Mouse (Mus musculus) stomach, embryonic 14.5 days (tissue): ENCODE measurements around the gene Gm20388. TPM values are rescaled to one million over a fixed set of nuclear protein-coding genes. Genes with fewer than 3 reads are reported as not detected.

Experiments
- ATAC-seq: fragments of 200-750 bp; cut with Nextera tagmentation; 2 replicates; pipeline ENCODE4 v1.8.0; 2017; ENCODE audit warnings: low read depth, moderate TSS enrichment; ENCODE audit not compliant: insufficient number of reproducible peaks, insufficient read depth, low FRiP score
- H3K27ac ChIP-seq: fragments of 300-500 bp; sonication (generic); 2 replicates; pipeline ENCODE4 v1.5.1; 2014; ENCODE audit warnings: mild to moderate bottlenecking, low read length, moderate library complexity, mixed read lengths
- H3K27me3 ChIP-seq: fragments of 300-500 bp; sonication (generic); 2 replicates; pipeline ENCODE4 v1.6.1; 2014; ENCODE audit warnings: low read length, control low read depth, mixed read lengths; ENCODE audit not compliant: control insufficient read depth, insufficient read depth
- H3K36me3 ChIP-seq: fragments of 300-500 bp; sonication (generic); 2 replicates; pipeline ENCODE4 v1.6.1; 2014; ENCODE audit warnings: mild to moderate bottlenecking, control low read depth, low read length, moderate library complexity, mixed read lengths; ENCODE audit not compliant: control insufficient read depth, insufficient read depth
- H3K4me1 ChIP-seq: fragments of 300-500 bp; sonication (generic); 2 replicates; pipeline ENCODE4 v1.6.1; 2014; ENCODE audit warnings: low read length, control low read depth, mixed read lengths; ENCODE audit not compliant: control insufficient read depth, insufficient read depth
- H3K4me2 ChIP-seq: fragments of 300-500 bp; sonication (generic); replicated peaks from 2 replicates; pipeline ENCODE4 v1.6.1; 2014; ENCODE audit warnings: low read depth, low read length, control low read depth
- H3K4me3 ChIP-seq: fragments of 300-500 bp; sonication (generic); 2 replicates; pipeline ENCODE4 v1.5.1; 2014; ENCODE audit warnings: low read depth, low read length, control low read depth
- H3K9ac ChIP-seq: fragments of 300-500 bp; sonication (generic); replicated peaks from 2 replicates; pipeline ENCODE4 v1.6.1; 2014; ENCODE audit warnings: low read depth, mild to moderate bottlenecking, control low read depth, low read length, moderate library complexity, mixed read lengths
- H3K9me3 ChIP-seq: fragments of 300-500 bp; sonication (generic); 2 replicates; pipeline ENCODE4 v1.6.1; 2016; ENCODE audit warnings: low read depth, low read length, control low read depth; ENCODE audit not compliant: control insufficient read depth
- WGBS: fragments of 180-500 bp; shearing (Covaris S2); extraction: QIAGEN DNeasy Blood & Tissue Kit; methylation state at CpG from one replicate; pipeline ENCODE4 v1.1.7; 2014; 5-methylcytosine and 5-hydroxymethylcytosine counted together
- polyA plus RNA-seq: library from polyadenylated mRNA; unstranded; fragments of >200 nt; fragmentation: Nextera tagmentation; extraction: Ambion mirVana; gene quantifications from 2 replicates; pipeline ENCODE4 v1.2.1, GENCODE M21; 2014

Gm20388 gene
- polyA plus RNA-seq, 1 experiment from 2014 or later: 11.4 TPM

DNA sequence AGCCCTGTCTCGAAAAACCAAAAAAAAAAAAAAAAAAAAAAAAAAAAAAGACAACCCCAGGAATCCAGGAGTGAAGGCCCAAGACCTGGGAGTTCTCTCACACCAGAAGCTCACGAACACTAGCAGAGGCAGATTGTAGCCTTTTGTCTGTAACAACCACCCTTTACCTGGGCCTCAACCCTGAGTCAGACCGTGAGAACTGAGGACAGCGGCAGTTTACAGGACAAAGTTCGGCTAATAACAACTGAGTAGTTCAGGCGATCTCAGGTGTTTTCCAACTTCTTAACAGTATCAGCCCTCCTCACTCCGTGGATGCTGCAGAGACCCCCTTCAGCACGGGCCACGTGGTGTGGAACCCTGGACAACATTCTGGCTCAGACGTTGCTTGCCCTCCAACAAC is 2676.1 kb downstream of the Gm20388 start:
- H3K36me3 ChIP-seq: no peaks in the 10 kb centered on the region
- H3K4me1 ChIP-seq: no peaks in the 10 kb centered on the region
- H3K9ac ChIP-seq: no peak overlapping the region
- no peaks in the 10 kb centered on the region for H3K27me3 ChIP-seq
- no peaks in the 10 kb centered on the region for H3K9me3 ChIP-seq
- H3K4me3 ChIP-seq: no peak overlapping the region
- ATAC-seq: no peak
- WGBS: 75% methylated on average over 10 of the region's 10 CpGs
- no peak overlapping the region for H3K27ac ChIP-seq
- H3K4me2 ChIP-seq: no peak overlapping the region

DNA sequence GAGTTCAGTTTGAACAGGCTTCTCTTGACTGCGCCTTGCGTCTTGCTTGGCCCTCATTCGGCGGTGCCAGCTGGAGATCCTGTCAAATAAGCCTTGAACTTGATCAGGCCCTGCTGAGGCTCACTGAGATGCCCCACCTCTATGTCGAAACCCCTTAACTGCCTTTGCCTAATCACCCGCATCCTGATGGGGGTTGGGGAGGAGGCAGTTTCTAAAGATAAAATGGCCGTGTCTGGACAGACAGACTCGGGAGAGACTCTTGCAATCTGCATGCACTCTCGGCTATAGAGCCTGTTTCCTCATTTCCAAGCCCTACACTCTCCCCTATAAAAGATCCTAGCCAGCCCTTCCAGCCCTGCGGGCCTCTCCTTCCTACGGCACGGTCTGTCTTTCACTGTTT is 2682.6 kb downstream of the Gm20388 start:
- H3K27ac ChIP-seq: no peak overlapping the region
- no peaks in the 10 kb centered on the region for H3K4me1 ChIP-seq
- H3K36me3 ChIP-seq: no peaks in the 10 kb centered on the region
- ATAC-seq: no peak
- no peak overlapping the region for H3K4me3 ChIP-seq
- WGBS: 62% methylated on average over 12 of the region's 12 CpGs
- no peaks in the 10 kb centered on the region for H3K27me3 ChIP-seq
- no peaks in the 10 kb centered on the region for H3K9me3 ChIP-seq
- no peak overlapping the region for H3K9ac ChIP-seq
- H3K4me2 ChIP-seq: no peak overlapping the region

GRCm38 (mm10) chr8:122593783-122594507 is 2683.3 kb downstream of the Gm20388 start:
- Histone ChIP-seq H3K27me3 (no peaks in the 10 kb centered on the region), H3K9ac (no peak overlapping the region), H3K4me2 (no peak overlapping the region), H3K4me1 (no peaks in the 10 kb centered on the region), H3K4me3 (no peak overlapping the region), H3K9me3 (no peaks in the 10 kb centered on the region), H3K27ac (no peak overlapping the region), H3K36me3 (no peaks in the 10 kb centered on the region)
- 76% methylated on average over 19 of the region's 19 CpGs for WGBS
- no peak for ATAC-seq

DNA sequence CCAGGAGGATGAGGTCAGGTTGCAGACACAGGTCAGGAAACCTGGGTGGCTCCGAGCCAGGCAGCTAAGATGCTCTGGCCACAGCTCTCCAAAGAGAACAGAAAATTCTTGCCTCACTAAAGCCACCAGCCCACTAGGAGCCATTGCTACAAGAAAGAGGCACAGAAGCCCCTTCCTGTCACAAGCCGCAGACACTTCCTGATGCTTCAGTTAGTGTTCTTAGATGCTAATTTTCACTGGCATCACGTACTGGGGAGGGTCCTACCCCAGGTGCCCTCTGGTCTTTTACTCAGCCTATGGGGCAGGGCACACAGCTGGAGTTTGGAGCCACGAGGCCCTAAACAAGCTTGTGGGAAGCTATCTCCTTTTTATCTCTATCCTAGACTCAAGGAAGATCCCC is 2685.4 kb downstream of the Gm20388 start:
- no peak for ATAC-seq
- no peak overlapping the region for H3K27ac ChIP-seq
- H3K4me1 ChIP-seq: no peaks in the 10 kb centered on the region
- no peaks in the 10 kb centered on the region; the same call in 1 of the 2 replicates for H3K36me3 ChIP-seq
- H3K9me3 ChIP-seq: no peaks in the 10 kb centered on the region
- H3K4me2 ChIP-seq: no peak overlapping the region
- no peak overlapping the region for H3K4me3 ChIP-seq
- no peak overlapping the region for H3K9ac ChIP-seq
- WGBS: 57% methylated on average over 4 of the region's 4 CpGs
- no peaks in the 10 kb centered on the region for H3K27me3 ChIP-seq

- Histone ChIP-seq H3K9me3 (no peaks in the 10 kb centered on the region), H3K9ac (no peak overlapping the region), H3K27ac (no peak overlapping the region), H3K4me1 (no peaks in the 10 kb centered on the region), H3K27me3 (no peaks in the 10 kb centered on the region), H3K36me3 (no peaks in the 10 kb centered on the region; the same call in 1 of the 2 replicates), H3K4me3 (no peak overlapping the region), H3K4me2 (no peak overlapping the region)
- 94% methylated on average over 9 of the region's 9 CpGs for WGBS
- no peak for ATAC-seq
These were observed 2690.0 kb downstream of the Gm20388 start for GRCm38 (mm10) chr8:122600666-122601065.

GRCm38 (mm10) chr8:122604640-122605039 is 2694.0 kb downstream of the Gm20388 start:
- H3K9ac ChIP-seq: no peak overlapping the region
- H3K27me3 ChIP-seq: no peaks in the 10 kb centered on the region
- no peak overlapping the region for H3K27ac ChIP-seq
- H3K4me2 ChIP-seq: no peak overlapping the region
- H3K36me3 ChIP-seq: no peaks in the 10 kb centered on the region; the same call in 1 of the 2 replicates
- WGBS: 67% methylated on average over 1 of the region's 1 CpGs
- H3K4me3 ChIP-seq: no peak overlapping the region
- no peaks in the 10 kb centered on the region for H3K9me3 ChIP-seq
- no peaks in the 10 kb centered on the region for H3K4me1 ChIP-seq
- ATAC-seq: no peak

DNA sequence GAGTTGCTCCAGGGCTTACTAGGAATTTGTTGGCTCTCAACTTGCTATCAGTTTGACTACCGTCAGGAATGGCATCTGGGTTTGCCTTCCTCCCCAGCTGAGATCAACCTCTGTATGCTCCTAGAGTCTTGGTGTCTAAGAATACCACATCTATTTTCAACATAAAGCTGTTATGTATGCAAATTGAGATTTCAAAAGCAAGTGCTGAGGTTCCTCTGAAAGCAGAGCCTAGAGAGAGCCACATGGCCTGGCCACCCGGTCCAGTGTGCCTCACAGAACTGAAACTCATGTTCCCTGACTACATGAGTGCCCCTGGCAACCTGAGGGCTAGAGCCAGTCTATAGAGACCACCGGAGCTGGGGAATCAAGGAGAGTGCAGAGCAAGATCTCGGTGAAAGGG is 2694.7 kb downstream of the Gm20388 start:
- H3K4me2 ChIP-seq: no peak overlapping the region
- H3K9ac ChIP-seq: no peak overlapping the region
- H3K4me3 ChIP-seq: no peak overlapping the region
- no peaks in the 10 kb centered on the region for H3K9me3 ChIP-seq
- no peak overlapping the region for H3K27ac ChIP-seq
- WGBS: 79% methylated on average over 4 of the region's 4 CpGs
- H3K36me3 ChIP-seq: no peaks in the 10 kb centered on the region; the same call in 1 of the 2 replicates
- H3K27me3 ChIP-seq: no peaks in the 10 kb centered on the region
- no peak for ATAC-seq
- H3K4me1 ChIP-seq: 0 out of 2 replicates have a peak, but pooled peaks cover 1% of the 10 kb centered on the region

DNA sequence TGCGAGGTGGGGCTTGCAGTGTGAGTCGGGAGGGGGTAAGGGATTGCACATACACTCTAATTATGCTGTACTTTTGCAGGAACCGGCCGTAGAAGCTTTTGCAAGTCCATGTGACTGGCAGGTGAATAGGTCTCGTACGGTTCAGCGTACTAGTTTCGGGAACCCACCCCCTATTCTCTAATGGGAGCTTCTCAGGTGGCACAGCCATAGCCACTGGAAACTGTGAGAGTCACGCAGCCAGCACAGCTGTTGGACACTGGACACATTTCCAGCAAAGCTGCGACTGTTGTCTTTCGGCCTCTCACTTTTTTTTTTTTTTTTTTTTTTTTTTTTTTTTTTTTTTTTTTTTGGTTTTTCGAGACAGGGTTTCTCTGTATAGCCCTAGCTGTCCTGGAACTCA is 2696.2 kb downstream of the Gm20388 start:
- Histone ChIP-seq H3K9me3 (no peaks in the 10 kb centered on the region), H3K27me3 (no peaks in the 10 kb centered on the region), H3K4me1 (0 out of 2 replicates have a peak, but pooled peaks cover 3% of the 10 kb centered on the region), H3K4me2 (no peak overlapping the region), H3K9ac (no peak overlapping the region), H3K4me3 (no peak overlapping the region), H3K36me3 (no peaks in the 10 kb centered on the region), H3K27ac (no peak overlapping the region)
- WGBS: 84% methylated on average over 11 of the region's 12 CpGs
- ATAC-seq: no peak

DNA sequence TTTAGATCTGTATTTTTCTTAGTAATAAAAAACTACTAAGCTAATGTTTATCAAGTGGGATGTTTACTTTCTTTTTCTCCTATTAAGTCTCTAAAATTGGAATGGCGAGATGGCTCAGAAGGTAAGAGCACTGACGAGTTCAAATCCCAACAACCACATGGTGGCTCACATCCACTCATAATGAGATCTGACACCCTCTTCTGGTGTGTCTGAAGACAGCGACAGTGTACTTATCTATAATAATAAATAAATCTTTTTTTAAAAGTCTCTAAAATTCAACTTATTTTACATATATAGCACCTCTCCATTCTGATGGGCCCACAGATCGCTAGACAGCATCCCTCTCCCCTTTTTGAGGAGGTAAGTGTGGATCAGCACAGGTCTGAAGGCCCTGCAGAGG is 2699.6 kb downstream of the Gm20388 start:
- WGBS: 56% methylated on average over 4 of the region's 4 CpGs
- H3K9ac ChIP-seq: no peak overlapping the region
- no peak overlapping the region for H3K27ac ChIP-seq
- peaks cover 5% of the 10 kb centered on the region; the same call in 1 of the 2 replicates for H3K36me3 ChIP-seq
- no peaks in the 10 kb centered on the region for H3K9me3 ChIP-seq
- no peak for ATAC-seq
- no peaks in the 10 kb centered on the region for H3K27me3 ChIP-seq
- H3K4me2 ChIP-seq: peak overlapping the region; percentile 88; the same call in 1 of the 2 replicates
- peaks cover 11% of the 10 kb centered on the region for H3K4me1 ChIP-seq
- H3K4me3 ChIP-seq: 0 out of 2 replicates have a peak overlapping the region, but pooled peaks have one; percentile 63
